Mouse (Mus musculus): Measurements from ENCODE around the gene Sntn.

Sntn gene

GRCm38 (mm10) chr14:13670576-13670975 lies at the start of gene Sntn:
TSS of gene Sntn (plus strand) at chr14:13670876.
- no peak for DNase-seq (ENCODE audit: low spot score in 2 of 2)

- DNase-seq (ENCODE audit: low spot score in 2 of 2): no peak
These were observed 20.8 kb upstream of the Sntn start for GRCm38 (mm10) chr14:13649865-13650264.

- DNase-seq (ENCODE audit: low spot score in 2 of 2): no peak
These were observed 19.6 kb upstream of the Sntn start for GRCm38 (mm10) chr14:13651039-13651438.

DNA sequence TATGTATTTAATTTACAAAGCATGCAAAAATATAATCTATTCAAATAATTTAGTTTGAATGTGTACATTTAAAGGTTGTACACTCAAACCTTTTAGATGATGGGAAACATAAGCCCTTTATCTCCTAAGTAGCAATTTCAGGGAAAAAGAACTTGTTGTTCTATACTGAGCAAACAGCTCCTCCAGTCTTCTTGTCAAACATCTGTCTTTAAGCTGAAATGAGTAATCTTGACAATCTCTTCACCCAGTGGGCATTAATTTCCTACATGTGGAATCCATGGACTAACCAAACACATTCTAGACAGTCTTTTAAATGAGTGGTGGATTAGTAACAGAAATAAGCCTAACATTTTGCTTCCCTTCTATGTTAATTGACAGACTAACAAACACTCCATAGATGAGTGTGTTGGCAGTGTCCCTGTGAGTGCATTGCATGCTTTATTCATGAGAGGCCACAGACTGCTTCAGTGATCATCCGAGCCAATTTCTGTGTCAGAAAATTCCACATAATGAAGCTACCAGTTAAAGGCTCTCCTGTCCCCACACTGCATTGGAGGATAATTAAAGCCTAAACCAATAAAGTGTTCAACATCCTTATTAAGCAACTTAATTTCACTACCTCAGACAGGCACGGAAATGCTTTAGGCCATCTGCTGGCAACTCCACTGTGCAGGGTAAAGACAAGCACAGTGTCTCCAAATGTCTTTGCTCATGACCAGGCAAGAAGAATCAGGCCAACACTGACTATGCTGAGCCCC lies 19.0 kb upstream of the Sntn start:
- DNase-seq (ENCODE audit: low spot score in 2 of 2): no peak

GRCm38 (mm10) chr14:13686716-13687115 lies 16.0 kb downstream of the Sntn start:
- DNase-seq (ENCODE audit: low spot score in 2 of 2): no peak

DNA sequence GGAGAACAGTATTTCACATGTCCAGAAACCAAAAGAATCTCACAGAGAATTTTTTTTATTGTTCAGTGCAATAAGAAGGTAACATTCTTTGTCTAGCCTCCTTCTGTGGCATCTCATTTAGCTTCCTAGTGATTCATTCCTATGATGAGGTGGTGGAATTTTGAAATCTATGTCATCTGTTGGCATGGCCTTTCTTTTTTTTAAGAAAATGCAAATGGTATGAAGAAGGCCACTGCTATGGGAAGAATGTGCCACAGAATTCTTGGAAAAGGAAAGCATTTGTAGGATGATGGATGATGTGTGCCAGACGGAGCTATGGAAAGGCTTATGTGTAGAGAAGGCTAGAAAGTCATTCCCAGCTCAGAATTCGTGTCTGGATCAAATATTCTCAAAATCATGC lies 19.8 kb downstream of the Sntn start:
- no peak for DNase-seq (ENCODE audit: low spot score in 2 of 2)

GRCm38 (mm10) chr14:13732263-13732662 lies 61.6 kb downstream of the Sntn start:
- no peak for DNase-seq (ENCODE audit: low spot score in 2 of 2)
